Mouse (Mus musculus) heart, postnatal 14 days (tissue): Measurements from ENCODE around the gene Dusp15. TPM values are rescaled to one million over a fixed set of nuclear protein-coding genes. Genes with fewer than 3 reads are reported as not detected.

ENCODE experiments used
- DNase-seq, 2 experiments: peaks; one replicate each; pipeline ENCODE4 v3.0.0; 2021 to 2022
- intact Hi-C: fragments of 180-260 bp; cut with DNase I; formaldehyde crosslinking; loops from one replicate; pipeline ENCODE4 v1.15.1; 2025
- total RNA-seq, 2 experiments: library from RNA; stranded (reverse); gene quantifications; 2 replicates each; pipeline ENCODE4 v1.2.3; 2021

Gene Dusp15
- total RNA-seq, 2 experiments from 2014 or later = 0.22 TPM; not detected in 1

DNA sequence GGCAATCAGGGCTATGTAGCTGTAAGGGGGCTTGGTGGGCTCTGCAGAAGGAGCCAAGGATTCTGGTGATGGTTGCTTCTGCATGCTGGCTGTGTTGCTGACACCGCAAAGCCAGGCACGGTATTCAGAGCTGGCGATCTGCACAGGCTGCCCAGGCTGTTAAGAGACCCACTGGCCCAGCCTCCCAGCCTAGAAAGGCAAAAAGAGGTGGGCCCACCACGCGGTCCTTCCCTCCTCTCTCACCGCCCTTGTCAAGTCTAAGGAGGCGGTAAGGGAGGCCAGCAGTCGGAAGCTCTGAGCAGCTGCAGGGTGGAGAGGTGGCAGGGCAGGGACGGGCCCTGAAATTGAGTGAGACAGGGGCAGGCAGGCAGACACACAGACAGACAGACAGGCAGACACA lies 18.4 kb downstream of the Dusp15 start, which contains the start of gene Foxs1:
Gene Foxs1, minus strand, starts transcription at position 161 of the 400 bp plus-strand sequence.
- intact Hi-C loops = loop anchor here (1.0 kb wide), 1 partner anchor 19 kb away; no protein-coding TSS in a partner anchor
- DNase-seq = peak; percentile 64 to 68

DNA sequence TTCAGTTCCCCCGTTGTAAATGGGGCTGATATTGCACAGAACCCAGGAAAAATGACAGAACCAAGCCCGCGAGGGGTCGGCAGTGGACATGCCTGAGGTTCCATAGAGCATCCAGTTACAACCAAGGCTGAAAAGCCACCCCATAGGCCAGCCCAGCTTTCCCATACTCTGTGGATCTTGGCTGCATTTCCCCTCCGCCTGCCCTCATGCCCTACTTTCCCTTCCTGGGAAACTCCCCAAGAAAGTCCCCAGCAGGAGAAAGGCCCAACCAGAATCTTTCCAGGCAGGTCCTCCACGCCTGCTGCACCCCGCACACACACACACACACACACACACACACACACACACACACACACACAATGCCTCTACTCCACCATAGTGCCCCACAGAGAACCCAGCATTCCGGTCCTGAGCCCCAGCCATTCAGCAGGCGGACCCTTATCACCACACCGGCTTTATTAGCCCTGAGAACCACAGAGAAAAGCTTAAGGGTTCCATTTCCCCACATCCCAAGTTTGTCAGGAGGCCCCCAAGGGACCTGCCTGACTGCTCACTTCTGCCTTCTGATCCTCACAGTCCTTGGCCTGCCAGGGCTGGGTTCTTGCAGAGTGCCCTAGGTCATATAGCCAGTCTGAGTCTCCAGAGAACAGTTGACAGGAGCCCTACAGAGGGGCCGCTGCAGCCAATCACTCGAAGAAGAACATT lies 19.9 kb downstream of the Dusp15 start:
- intact Hi-C loops = no loop called here
- DNase-seq = no peak

DNA sequence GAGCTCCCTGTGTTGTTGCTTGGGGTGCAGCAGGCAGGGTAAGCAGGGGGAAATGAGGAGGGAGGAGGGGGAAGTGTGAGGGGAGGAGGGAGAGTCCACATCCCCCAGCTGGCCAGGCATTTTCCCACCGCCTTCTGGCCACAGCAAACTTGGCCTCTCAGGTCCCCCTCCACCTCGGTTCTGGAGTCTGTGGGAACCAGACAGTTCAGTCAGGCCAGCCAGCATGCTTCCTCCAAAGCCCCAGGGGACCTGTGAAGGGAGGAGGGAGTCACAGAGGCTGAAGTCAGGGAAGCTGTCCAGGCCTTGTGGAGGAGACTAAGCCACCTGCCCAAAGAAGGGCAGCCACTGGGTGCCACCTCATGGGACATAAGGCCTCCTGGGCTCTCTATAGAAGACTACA lies 21.2 kb downstream of the Dusp15 start:
- peak; percentile 72 to 77 for DNase-seq
- intact Hi-C loops = no loop called here

DNA sequence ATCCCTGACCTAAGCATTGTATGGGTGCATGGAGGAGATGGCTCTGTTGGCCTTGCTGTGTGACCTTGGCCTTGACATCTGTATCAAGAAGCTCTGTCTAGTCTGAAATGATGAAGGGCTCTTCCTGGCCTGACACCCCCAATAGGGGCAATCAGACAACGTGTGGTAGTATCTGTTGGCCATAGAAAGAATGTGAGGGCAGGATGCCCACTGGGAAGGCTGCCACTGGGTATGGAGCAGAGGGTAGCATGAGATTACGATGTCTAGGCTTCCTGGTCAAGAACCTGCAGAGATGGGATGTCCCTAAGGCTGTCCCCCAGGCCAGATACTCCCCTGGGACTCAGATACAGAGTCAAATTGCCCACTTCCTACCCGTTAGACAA lies 22.5 kb downstream of the Dusp15 start:
- no peak for DNase-seq
- intact Hi-C loops = no loop called here

DNA sequence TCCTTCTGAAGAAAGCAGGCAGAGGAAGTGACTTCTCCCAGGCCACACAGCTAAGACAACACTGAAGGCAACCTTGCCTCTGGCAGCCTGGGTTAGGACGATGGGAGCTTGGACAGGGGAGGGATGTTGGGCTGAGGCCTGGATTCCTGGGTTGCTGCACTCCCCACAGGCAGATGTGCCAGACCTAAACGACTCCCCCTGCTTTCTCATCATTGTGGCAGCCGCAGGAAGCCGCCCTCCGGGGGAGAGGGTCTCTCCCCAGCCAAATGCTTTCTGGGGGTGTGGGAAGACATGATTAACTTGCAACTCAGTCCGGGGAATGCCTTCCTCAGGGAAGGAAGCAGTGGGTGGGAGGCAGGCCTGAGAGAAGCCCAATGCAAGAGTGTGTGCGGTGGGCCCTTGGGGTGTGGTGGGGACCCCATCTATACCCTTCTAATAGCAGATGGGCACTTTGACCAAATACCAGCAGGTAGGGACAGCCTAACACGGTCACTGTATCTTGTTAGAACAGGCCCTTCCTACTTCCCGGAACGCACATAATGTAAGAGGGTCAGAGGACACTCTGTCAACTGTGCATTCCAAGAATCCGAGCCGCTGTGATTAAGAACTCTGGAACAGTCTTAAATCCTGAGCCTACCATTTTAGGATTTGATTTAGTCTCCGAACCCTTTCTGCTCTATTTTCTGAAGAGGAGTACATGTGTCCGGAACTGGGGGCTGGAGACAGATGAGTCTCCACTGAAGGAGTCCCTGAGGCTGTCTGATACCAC lies 23.1 kb downstream of the Dusp15 start:
- DNase-seq = peak in 1 of 2 experiments; percentile 34
- intact Hi-C loops = no loop called here

DNA sequence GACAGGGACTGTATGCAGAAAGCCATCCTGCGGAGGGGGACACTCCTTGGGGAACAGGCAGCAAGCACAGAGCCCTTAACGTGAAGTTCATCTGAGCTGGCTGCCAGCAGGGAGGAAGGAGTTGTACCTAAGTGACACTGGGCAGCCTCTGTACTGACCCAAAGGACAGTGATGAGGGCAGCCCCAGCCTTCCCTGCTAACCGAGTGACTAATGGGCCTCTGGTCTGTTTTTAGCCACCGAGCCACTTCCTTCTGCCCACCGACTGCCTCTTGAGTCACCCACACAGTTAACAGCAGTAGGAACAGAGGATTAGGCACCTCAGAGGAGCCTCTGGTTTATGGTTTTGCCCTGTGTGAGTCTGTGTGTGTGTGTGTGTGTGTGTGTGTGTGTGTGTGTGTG lies 24.1 kb downstream of the Dusp15 start:
- intact Hi-C loops = no loop called here
- no peak for DNase-seq

DNA sequence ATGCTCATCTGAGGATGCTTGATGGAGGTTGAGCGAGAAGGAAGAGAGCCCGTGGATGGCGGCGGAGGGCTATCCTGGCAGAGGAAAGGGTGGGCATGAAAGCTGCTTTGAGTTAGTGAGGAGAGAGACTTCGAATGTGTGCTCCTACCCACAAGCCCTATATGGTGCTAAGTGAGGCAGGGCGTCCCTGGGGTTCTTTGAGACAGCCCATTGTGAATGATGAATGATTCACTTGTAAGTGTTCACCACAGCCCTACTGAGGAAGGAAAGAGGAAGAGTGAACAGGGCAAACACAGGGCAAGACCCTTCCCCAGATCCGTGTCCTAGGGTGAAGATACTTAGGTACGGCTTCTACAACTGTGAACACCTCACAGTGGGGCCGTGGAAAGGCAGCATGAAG lies 24.6 kb downstream of the Dusp15 start:
- DNase-seq = no peak
- intact Hi-C loops = no loop called here

DNA sequence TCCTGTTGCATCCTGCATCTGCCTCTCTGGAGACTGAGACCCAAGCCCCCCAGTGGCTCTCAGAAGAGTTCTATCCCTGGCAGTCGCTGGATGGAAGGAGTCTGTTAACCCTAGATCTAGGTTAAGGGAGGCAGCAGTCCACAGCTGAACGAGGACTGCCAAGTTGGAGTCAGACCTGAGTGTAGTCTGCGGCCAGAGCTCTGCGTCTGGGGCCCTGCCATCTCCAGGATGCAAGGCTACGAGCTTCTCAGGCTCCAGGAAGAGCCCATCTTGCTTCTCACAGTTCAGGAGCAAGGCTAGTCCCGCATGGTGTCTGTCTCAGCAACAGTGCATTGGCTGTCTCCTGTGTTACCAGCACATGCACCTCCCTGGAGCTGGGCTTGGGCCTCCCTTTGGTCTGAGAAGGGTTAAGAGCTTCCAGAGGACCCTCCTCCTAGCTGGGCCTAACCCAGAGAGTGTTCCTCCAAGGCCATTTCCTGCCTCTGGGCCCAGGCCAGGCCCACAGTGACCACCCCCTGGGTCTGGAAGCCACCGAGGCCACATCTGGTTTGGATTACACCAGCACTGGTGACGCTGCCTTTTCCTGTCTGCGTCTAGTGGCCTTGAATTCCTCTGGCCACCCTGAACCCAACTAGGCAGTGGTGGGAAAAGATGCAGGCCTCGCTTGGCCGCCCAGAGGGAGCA lies 26.2 kb downstream of the Dusp15 start:
- intact Hi-C loops = no loop called here

DNA sequence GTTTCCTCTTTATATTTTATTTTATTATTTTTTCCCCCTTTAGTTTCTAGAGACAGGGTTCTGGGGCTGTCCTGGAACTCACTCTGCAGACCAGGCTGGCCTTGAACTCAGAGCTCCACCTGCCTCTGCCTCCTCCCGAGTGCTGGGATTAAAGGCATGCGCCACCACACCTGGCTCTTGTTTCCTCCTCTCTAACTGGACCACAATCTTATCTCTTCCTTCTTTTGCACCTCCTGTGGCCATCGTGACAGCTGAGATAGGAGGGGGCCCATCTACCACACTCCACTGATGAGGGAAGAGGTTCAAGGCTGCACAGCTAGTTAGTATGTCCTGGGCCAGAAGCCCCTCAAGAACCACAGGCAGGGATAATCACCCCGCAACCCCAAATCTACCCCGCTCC lies 27.0 kb downstream of the Dusp15 start:
- intact Hi-C loops = no loop called here
- no peak for DNase-seq

More for the DNA sequence above, 26.2 kb downstream of the Dusp15 start:
- DNase-seq = peak; percentile 82 to 86

DNA sequence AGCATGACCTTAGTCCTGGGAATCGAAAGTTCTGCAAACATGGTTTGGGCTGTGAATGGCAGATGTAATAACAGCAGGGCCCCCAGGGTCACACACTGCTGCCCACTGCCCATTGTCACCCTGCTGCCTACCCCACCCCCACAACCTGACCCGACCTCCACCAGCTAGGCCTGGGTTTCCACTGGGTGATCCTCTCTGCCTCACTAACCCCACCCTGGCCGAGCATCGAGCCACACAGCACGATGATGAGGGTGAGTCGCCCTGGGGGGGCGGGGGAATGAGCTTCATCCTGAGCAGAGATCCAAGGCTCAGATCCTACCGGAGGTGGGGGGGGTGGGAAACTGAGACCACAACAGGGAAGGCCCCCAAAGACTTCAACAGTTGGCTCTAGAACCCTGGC lies 27.4 kb downstream of the Dusp15 start:
- DNase-seq = no peak
- intact Hi-C loops = no loop called here

DNA sequence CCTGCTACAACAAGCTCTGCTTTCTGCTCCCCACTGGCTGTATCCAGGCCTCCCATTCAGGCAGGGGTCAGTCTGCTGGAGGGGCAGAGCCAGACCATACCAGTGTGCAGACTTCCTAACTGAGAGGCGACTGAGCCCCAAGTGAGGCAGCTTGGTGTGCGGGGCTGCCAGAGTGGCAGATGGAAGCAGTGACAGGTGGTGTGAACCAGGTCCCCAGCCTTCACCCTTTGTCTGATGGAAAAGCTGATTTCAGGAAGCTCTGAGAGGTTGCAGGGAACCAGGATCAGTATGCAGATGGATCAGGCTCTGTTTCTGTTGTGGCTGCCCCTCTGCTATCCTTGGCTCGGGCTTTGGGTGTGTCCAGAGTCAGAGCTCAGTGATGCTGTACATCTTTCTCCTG lies 27.9 kb downstream of the Dusp15 start:
- DNase-seq = no peak
- intact Hi-C loops = no loop called here

DNA sequence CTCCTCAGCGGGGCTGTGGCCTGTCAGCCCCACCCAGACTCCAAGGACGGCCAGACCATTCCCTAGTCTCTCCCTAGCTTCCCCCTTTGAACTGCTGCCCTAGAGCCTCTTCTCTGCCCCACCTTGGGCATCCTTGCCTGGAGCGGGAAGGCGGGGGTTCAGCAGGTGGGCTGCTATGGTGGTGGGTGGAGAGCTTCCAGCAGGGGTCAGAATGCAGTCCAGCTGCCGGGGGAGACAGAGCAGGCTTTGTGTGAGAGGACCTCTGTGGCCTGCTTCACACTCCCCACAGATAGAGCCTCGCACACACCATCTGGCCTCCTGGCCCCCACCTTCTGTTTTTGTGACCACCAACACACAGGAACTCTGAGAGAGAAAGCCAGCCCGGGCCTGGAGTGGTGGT lies 29.1 kb downstream of the Dusp15 start:
- no peak for DNase-seq
- intact Hi-C loops = no loop called here

DNA sequence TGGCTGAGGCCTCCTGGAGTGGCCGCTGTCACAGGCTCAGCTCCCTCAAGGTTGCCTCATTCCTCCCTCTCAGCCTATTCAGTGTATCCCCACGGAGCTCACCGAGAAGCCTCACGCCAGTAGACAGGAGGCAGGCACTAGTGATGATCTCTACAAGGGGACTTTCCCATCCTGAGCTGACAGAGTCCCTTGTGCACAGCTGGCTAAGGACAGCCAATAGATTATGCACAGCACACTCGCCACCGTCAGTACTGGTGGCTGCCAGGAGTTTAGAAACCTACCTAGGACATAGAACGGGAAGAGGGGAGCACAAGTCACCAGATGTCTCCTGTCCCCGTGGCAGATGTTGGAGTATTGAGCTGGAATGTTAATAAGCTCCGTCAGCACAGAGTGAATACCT lies 33.8 kb downstream of the Dusp15 start:
- intact Hi-C loops = no loop called here
- no peak for DNase-seq

DNA sequence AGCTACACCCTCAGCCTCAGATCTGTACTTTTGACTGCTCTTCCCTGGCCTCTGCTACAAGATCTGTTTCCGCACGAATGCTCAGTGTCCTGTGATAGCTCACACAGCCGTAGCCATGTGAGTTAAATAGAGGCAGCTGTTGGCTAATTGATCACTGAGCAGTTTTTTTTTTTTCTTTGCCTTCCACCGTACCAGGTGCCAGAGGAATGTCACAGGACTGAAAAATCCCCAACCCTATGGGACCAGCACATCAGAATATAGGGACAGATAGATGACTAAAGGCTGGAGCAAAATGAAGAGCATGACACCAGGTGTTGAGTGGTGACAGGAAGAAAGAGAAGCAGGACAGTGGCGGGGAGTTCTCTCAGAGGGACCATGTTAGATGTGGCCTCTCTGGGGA lies 35.4 kb downstream of the Dusp15 start:
- intact Hi-C loops = no loop called here
- no peak for DNase-seq

DNA sequence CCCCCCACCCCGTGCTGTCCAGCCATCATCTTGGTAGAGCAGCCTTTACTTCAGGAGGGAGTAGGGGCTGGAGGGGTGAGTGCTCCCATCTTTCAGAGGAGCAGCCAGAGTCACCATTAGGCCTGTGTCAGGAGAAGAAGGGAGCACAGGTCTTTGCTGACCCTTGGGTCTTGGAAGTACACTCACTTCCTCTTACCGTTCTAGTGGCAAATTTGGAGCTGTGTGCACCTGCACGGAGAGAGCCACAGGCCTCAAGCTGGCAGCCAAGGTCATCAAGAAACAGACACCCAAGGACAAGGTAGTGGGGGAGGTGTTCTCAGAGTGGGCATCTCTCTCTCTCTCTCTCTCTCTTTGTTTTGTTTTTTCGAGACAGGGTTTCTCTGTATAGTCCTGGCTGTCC lies 36.0 kb downstream of the Dusp15 start:
- DNase-seq = no peak
- intact Hi-C loops = loop anchor here (2.0 kb wide), 1 partner anchor 227 kb away; no protein-coding TSS in a partner anchor

DNA sequence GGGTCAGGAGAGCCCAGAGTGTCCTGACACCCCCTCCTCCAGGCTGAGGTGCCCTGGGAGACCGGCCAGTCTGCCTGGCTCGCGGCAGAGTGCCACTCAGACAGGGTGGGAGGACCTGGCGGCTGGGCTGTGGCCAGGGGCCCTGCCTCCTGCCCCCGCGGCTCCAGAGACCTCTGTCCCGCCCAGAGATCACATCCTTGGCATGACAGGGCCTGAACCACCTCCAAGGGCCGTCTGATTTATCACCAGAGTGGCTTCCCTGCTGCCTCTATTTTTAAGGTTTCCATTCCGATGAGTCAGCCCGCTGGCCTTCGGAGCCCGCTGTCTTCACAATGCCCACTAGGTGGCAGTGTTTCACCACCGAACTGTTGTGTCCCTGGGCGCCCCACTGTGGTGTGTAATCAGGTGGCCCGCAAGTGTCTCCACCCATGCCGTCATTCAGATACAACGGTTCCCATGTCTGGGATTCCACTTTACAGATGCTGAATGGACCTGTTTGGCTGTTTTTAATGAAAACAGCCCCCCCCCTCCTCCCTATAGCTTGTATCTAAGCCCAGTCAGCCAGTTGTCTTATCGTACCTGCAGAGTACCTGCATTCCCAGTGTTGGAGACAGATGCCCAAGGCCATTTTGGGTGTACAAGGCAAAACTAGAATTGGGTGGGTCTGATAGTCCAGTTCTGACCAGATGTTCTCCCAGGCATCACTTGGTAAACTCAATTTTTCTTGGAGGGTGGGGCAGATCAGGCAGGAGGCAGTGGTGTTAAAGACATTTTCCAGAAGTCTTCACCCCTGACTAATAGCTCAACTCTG lies 37.0 kb downstream of the Dusp15 start:
- peak; percentile 87 to 94 for DNase-seq
- intact Hi-C loops = loop anchor here (1.0 to 2.0 kb wide), 3 partner anchors 19 to 228 kb away; partner anchors contain the start of genes Foxs1 and Pdrg1

DNA sequence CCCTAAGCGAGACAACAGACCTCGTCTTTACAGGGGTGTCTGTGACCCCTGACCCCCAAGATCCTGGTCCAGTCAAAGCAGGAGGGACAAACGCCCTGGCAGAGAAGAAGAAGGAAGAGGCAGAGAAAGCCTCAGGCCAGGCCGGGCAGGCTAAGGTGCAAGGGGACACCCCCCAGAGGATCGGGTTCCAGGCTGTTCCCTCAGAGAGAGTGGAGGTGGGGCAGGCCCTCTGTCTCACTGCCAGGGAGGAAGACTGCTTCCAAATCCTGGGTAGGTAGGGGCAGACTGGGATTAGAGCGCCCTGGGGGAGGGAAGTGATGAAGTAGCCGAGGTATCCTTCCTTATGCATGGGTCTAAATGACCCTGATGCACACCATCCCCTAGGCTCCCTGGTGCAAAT lies 38.0 kb downstream of the Dusp15 start:
- intact Hi-C loops = no loop called here

DNA sequence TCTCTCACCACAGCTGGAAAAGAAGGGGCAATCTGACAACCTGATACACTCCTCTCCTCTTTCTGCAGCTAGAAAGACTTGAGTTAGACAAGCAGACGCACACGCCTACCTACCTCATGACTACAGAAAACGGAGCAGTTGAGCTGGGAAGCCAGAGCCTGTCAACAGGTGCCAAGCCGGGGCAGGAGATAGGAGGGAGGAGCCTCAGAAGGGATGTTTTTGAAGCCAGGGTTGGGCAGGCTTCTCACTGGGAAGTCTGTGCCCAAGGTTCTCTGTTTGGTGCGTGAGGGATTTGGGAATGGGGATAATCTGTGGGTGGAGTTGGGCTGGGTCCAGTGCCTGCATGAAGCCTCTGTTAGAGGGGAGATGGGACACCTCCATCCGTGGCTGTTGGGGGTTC lies 40.1 kb downstream of the Dusp15 start:
- intact Hi-C loops = no loop called here
- no peak for DNase-seq

More for the DNA sequence above, 38.0 kb downstream of the Dusp15 start:
- DNase-seq = no peak

DNA sequence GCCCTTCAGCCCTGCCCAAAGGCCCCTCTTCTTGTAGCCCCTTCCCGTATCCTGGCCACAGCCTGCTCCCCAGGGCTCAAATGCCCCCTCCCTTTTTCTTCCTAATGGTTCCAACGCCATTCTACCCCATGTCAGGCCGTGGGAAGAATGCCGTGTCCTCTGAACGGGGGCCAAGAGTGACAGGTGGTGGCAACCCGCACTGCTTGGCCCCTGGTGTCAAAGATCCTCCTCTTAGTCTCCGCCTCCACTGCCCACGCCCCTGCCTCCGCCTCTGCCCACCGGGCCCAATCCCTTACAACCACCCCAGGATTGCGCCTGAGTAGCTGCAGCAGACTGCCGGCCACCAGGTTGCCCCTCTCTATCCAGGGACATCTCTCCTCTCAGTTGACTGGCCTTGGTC lies 40.5 kb downstream of the Dusp15 start, which contains the start of gene Mylk2:
Gene Mylk2, plus strand, starts transcription at position 322 of the 400 bp plus-strand sequence.
- intact Hi-C loops = no loop called here
- no peak for DNase-seq

DNA sequence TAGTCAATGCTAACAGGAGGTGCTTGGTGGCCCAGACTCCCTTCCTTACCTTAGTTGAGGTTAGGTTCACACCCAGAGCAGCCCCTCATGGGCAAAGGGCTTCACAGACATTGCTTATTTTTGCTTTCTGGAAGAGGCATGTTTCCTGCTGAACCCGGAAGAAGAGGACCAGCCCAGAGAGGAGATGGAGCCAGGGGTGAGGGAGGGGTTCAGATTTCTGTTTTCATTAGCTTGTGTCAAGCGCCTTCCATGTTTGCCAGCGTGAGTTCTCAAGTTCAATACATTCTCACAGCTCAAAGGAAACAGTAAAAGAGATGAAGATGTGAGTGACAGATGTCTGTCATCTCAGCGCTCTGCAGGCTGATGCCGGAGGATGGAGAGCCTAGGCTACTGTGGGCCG lies 41.6 kb downstream of the Dusp15 start:
- no peak for DNase-seq
- intact Hi-C loops = no loop called here
